Mouse (Mus musculus): ENCODE data around the gene Tom1l2.
A peak's percentile ranks its signal among the peaks of the same experiment; 100 is the strongest.

Tom1l2 gene

DNA sequence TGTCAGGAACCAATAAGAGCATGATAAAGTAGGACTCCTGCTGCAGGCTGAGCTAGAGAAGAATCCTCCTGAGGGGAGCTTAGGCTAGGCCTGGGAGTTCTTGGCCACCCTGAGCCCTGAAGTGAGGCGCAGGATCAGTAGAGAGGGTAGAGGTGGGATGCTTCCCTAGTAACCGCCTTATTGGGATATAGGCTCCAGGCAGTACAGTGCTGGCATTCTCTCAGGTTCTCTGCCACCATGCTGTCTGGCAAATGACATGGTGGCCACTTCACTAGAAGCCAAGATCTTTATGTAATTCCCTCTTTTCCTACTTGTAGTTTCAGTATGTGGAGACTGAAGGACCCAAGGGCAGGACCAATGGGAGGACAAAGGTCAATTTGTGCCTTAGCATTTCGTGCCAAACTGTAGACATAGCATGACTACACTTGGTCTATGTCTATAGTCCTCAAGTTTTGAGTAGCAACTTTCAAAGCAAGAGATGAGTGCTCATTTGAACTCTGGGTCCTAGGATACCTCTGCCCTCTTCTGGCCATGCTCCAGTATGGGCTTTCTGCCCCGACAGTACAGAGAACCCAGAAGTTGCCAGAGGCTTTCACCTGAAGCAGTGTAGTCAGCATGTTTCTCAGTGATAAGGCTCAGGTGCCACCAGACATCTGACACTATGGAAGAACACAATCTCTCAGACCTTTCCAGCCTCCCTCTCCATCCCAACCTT is 87.3 kb downstream of the Tom1l2 start:
- peak; percentile 6 for DNase-seq (ENCODE audit: low read depth, low spot score)

DNA sequence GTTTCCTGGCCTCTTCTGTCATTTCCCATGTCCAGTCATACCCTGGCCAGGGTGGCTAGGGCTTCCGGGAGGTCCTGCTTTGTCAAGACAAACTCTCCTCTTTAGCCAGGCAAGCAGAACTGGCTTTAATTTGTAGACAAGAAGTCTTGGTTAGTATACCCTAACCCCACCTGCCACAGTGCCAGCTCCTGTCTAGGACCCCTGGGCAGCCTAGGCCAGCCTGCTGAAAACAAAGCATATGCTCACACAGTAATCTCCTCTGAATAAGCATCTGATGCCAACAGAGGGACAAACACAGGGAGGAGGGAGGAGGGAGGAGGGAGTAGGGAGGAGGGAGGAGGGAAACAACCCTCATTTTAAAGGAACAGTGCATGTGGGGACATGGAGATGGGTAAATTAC is 88.1 kb downstream of the Tom1l2 start:
- no peak for DNase-seq (ENCODE audit: low read depth, low spot score)

DNA sequence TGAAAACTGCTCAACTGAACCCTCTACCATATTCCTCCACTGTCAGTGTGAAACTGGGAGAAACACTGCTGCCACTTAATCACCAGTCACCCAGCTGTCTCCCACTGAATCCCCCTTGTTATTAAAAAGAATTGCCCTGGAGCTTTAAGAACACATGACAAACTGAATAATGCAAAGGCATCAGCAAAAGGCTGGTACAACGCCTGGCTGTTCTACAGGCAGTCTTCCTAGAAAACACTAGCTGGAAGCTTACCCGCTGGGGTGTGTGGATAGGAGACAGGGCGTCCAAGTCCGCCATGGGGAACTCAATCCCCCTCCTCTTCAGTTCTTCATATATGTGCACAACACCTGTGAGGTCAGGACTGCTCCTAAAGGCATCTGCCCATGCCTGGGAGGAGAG is 90.3 kb downstream of the Tom1l2 start:
- DNase-seq (ENCODE audit: low read depth, low spot score): no peak

DNA sequence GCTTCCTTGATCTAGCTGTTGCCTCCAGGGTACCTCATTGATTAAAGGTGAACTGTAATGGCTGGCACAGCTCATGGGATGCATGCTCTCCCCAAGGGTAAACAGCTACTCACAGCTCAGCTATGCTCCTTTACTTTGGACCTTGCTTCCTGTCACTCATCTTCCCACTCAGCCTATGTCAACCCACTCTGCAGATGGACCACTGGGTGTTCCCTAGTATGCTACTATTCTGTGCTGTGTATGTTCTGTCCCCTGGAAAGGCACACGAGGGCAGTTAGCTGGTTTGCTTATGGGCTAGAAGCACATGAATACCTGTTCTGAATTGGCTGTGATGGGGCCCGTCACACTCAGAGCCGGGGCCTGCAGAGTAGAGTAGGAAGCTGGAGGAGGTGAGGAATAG is 92.0 kb downstream of the Tom1l2 start:
- no peak for DNase-seq (ENCODE audit: low read depth, low spot score)

DNA sequence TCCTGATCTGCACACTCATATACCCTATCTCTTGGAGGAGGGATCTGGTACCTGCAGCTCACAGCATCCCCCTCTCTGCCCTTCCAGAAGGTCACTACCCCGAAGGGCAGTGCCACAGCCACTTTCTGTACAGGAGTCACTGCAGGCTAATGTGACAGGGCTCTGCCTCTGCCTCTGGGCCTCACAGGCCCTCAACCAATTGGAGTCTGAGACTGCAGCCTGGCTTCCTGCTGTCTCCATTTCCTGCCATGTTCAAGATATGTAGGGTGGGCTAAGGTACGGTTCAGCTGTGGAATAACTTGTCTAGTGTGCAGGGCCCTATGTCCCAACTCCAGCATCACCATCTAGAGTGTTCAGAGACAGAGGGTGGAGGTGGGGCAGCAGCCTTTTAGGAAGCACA is 95.0 kb downstream of the Tom1l2 start:
- no peak for DNase-seq (ENCODE audit: low read depth, low spot score)

DNA sequence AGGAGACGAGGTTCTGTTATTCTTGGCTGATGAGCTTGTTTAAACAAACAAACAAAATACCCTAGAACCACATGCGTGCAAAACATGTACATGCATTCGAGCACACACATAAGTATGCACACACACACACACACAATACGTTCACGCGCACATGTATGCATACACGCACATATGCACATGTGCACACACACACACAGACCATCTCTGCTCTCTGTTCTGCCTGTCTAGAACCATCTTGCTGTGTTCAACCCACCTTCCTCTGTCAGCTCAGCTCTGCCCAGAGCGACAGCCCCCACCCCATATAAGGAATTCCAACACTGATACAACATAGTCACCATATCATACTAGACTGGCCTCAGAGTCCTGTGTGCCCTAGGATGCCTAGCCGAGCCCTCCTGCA is 96.0 kb downstream of the Tom1l2 start:
- no peak for DNase-seq (ENCODE audit: low read depth, low spot score)

DNA sequence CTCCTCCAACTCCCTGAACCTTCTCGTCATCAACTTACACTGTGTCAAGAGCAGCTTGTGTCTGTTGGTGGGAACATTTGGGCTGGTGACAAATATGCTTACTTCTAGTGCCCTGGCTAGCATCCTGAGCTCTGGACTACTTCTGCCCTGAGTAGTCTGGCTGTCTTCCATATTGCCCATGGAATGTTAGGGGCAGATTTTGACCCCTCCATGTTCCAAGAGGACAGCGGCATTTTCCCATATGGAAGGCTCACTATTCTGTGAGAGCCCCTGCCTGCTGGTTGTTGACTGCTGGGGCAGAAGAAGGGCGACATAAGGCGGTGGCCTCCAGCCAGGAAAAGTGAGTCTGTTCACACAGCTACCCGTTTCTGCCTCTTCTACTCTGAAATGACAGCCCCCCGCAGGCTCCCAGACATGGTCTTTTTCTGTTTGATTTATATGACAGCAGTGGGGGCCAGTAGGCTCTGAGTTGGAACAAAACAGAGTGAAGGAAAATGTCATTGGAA is 96.5 kb downstream of the Tom1l2 start:
- DNase-seq (ENCODE audit: low read depth, low spot score): no peak

DNA sequence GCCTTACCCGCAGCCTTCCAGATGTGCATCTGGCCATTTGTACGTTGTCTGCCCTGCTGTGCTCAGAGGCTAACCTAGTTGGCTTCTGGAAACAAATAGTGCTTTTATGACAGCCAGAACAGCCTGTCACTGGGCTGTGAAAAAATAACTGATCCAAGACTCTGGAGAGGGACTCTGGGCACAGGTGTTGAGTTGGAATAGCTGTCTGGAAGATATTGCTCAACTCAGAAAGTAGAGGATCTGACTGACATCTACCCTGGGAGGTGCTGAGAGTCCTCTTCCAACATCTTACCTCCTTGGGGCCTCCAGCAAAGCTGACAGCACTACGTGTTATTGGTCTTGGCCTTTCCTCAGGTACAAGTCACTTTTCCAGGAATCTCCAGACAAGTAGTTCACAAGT is 97.1 kb downstream of the Tom1l2 start:
- no peak for DNase-seq (ENCODE audit: low read depth, low spot score)

DNA sequence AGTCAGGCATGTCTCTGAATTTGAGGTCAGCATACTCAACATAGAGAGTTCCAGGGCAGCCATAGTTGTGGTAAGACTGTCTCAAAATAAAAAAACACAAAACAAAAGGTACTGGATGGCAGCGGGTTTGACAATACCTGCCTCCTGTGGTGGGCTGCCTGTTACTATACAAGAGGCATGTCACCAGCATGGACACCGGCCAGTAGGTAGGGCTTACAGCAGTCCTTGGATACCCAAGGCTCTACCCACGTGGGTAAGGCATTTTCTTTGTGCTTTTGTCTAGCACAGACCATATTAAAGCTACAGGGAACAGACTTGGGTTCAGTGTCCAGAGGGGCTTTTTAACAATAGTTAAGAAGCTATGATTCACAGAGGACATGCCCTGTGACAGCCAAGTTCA is 97.5 kb downstream of the Tom1l2 start:
- no peak for DNase-seq (ENCODE audit: low read depth, low spot score)

DNA sequence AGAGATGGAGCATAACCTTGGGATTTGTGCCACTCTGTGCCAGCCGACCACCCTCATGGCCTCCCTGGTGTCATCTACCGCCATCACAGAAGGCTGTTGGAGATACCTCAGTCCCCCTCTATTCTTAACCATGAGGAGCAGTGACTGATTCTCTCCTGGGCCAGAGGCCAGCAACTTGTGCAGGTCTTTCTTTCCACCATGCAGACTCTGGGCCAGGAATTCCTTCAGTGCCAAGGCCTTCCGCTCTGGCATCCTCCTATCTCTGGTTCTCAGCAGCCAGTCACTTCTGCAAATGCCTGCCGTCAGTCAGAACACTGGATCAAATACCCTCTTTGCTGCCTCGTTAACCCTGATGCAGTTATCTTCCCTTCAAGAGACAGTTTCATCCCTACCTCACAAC is 98.4 kb downstream of the Tom1l2 start:
- no peak for DNase-seq (ENCODE audit: low read depth, low spot score)

DNA sequence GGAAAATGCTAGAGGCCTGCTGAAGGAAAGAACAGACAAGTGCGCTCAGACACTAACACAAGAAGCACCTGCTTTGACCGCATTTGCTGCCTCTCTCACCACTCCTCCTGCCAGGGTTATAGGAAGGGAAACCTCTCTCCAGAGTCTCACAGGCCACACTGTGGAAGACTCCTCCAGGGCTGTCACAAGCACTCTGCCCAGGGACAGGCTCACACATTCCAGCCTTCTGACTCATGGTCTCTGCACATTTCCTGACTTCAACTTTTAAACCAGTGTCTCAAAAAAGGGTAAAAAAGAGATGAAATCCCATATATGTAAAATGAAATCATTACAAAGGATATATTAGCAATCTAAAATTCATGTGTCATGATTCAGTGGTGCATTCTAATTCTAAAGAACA is 99.2 kb downstream of the Tom1l2 start:
- no peak for DNase-seq (ENCODE audit: low read depth, low spot score)

DNA sequence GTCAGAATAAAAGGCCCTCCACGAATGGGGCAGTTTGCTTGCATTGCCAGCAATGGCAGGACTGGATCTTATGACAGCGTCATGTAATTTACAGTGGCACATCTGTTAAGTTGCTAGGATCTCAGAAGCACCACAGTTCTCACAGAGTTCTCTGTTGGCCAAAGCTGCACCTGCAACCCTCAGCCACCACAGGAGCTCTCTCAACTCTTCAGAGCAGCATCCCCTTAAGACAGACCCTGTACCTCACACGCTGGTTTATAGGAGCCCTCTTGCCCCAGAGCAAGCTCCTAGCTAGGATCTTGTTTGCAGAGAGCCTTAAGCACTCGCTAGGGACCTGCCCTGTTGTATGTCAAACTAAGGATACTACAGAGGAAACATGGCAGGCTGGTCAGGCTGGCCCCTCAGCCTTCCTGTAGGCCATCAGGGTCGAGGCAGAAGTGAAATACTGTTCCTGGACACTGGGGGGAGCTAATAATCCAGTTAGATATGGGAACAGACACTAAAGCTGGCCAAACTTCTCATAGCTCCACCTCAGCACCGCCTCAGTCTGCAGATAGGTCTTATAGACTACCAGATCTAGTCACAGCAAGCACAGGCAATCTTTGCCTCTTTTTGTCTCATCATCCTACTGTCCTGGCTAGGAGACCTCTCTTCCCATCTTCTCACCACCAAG is 101.6 kb downstream of the Tom1l2 start:
- peak; percentile 63 for DNase-seq (ENCODE audit: low read depth, low spot score)

DNA sequence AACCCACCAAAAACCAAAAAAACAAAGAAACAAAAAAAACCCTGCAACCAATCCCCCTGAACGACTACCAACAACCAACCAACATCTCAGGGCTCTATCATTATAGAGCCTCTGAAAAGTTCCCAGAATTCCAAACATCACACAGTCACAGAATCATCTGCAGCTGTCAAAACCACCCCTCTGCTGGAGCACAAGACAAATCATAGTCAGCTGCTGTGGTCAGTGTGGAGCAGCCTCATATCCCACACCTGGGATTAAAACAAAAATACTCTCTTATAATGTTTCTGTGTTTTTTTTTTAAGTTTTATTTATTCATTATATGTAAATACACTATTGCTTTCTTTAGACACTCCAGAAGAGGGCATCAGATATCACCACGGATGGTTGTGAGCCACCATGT is 102.8 kb downstream of the Tom1l2 start:
- DNase-seq (ENCODE audit: low read depth, low spot score): no peak

DNA sequence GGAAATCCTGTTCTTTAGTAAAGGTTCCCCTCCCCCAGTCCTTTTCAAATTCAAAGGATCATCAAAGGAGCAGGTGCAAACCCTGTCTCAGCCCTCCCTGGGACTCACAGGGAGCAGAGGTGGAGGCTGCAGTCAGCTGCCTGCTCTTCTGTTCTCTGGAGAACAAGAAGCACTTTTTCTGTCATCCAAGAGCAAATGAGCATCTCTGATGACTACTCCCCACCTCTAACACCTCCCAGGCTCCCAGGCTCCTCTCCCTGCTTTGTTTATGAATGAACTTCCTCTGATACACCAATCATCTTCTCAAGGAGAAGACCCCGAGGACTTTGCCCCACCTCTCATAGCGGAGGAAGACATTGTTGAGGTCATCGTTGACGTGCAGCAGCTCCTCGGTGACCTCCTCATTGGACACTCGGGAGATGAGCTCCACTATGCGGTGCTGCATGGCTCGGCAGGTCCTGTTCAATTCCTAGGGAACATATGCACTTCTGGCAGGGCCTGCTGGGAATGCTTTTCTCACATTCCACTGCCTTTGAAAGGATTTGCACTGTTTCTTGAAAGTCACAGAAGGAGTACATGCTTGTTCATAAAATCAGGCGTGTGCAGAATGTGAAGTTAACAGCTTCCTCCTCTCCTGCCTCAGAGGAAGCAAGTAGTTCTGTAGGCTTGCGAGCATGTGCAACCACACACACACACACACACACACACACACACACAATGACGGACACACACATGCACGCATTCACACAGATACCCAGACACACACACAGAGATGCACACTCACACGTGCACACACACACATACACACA is 103.9 kb downstream of the Tom1l2 start:
- no peak for DNase-seq (ENCODE audit: low read depth, low spot score)

DNA sequence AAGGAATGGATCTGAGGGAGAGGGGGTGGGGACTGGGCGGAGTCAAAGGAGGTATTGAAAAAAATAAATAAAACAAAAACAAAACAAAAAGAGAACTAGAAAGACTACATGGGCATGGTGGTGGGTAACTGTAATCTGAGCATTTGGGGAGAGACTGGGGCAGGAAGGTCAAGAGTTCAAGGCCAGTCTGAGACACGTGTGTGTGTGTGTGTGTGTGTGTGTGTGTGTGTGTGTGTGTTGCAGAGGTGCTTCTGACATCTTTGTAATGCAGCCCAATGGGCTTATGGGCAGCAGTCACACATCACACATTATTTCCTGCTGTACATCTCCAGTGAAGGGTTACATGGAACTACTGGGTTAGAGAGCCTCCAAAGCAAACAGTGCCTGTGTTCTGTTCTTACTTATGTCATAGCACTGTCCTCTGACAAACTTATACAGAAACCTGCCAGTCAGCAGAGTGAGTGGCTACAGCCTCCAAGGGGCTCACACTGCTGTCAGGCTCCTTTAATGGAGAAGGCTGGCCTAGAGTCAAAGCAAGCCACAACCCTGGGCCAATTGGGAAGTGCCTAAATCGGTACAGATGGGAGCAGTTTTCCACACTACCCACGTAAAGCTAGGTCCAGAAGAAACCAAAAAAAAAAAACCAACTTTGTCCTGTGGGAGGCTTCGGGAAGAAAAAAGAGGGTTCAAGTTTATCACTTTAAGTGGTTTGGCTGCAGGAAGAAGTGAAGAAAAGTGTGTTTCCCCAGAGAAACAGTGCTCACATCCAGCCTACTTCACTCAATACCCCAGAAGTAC is 104.8 kb downstream of the Tom1l2 start:
- DNase-seq (ENCODE audit: low read depth, low spot score): no peak

DNA sequence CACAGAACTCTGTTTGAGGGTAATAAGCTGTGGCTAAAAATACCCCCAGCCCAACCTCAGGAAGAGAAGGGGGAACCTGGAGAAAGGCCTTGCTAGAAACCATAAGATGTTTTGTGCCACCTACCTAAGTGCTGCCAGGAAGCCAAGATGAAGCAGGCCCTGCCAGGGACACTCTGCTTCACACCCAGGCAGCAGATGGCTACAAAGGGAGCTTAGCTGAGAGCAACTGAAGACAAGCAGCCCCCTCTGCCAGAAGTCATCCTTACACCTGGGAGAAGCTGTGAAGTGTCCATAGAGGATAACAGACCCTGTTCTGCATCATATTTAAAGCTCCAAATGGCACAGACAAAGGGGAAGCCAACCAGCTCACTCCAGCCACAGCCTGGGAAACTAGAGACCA is 106.6 kb downstream of the Tom1l2 start:
- DNase-seq (ENCODE audit: low read depth, low spot score): no peak

DNA sequence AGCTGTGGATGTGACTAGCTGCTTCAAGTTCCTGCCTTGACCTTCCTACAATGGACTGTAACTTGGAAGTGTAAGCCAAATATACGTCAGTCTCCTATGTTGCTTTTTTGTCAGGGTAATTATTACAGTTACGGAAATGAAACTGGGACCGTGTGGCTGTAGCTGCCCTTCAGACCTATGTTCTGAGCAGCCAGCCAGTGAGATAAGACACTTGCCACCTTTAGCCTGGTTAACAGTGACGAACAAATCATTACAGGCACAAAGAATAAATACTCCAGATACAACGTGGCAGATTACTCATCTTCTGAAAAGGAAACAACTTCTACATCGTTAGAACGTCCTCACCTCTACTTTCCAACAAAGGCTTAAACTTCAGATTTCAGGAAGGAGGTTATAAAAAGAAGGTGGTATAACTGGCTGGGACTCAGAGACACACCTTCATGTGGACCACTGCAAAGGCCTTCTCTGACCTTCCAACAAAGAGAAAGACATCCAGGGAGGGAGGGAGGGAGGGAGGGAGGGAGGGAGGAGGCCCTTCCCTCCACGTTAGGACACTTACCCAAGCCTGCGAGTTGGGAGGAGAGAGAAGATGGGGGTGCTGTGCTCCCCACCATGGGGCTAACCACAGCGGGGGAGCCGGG is 108.1 kb downstream of the Tom1l2 start:
- no peak for DNase-seq (ENCODE audit: low read depth, low spot score)

DNA sequence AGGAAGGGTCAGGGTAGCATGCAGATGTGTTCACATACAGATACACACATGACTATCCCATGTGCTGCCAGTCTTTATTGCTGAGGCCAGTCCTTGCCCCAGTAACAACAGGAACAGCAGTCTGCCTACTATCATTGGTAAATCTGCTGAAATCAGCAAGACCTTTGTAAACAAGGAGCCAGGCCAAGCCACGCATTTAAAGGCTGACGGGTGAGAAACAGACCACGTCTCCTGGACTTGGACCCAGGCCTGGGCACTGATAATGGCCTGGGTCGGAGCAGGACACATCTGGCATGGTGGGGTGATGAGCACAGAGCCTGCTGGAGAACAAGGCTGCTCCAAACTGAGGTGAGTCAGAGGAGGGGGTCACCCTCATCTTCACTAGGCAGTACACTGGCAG is 112.2 kb downstream of the Tom1l2 start:
- DNase-seq (ENCODE audit: low read depth, low spot score): no peak

DNA sequence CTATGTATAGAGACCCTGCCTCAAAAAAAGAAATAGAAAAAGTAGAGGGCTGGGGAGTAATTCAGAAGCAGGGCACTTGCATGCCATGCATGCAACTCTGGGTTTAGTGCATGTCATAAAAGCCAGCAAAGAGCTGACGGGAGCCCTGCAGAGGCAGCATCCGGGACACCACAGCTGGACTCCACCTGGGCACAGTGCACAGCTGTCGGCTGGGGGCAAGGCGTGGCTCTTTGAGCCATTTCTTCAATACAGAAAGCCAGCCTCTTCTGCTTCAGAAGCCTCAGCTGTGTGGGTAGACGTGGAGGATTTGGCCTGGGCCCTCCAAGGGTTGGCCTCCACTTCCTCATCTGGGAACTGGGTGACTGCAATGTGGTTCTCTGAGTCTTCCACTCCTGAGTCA is 117.4 kb downstream of the Tom1l2 start:
- no peak for DNase-seq (ENCODE audit: low read depth, low spot score)

DNA sequence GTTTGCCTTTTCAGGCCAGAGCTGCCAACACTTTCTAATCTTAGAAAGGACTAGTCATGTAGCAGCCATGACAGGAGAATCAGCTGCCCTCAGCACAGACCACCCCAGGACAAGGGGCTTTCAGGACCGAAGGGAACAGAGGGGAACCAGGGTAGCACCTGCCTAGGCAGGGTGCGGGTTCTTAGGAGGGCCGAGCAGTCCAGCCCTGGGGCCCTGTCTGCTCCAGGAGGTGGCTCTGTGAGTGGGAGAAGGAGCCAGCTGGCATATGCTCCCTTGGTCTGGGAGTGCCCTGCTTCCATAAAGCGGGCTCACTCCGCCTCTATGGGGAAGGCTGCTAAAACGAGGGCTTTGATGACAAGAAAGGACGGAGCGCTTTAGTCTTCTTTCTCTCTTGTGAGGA is 119.5 kb downstream of the Tom1l2 start:
- no peak for DNase-seq (ENCODE audit: low read depth, low spot score)

DNA sequence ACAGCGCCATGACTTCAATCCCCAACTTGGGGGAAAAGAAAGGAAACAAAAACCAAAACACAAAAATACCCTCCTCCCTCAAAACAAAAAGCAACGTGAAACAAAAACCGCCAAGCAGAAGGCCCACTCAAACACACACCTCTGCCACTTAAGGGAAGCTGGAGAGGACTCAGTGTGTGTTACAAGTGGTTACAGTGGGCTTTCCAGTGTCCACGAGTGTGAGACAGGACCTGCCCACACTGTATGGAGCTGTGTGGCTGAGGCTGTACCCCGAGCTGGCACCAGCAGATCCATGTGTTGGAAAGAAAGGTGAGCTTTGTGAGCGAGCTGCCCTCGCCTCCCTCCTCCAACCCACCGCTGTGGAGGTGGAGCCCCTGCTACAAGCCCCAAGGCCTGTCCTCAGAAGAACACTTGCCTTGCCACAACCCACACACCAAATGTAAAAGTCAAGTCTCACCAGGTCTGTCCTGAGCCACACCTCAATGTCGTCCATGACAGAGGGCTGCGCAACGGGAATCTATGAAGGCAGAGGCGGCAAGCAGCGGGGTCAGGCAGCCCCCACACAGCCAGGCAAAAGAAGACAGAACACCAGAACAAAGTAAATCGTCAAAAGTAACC is 120.2 kb downstream of the Tom1l2 start:
- no peak for DNase-seq (ENCODE audit: low read depth, low spot score)
